Mouse (Mus musculus): Measurements from ENCODE around the gene Mthfd1l.

- TF ChIP-seq CTCF (IDR thresholded peaks at IDR 0.05; ENCODE audit: low read depth, low read length) (no peak), POLR2A (IDR thresholded peaks at IDR 0.05; ENCODE audit: borderline replicate concordance, low read depth, low read length) (no peak)
Measured at GRCm38 (mm10) chr10:4070061-4070460, 97.1 kb downstream of the Mthfd1l start.

Measured in bone marrow macrophage, adult 2 months (primary cell).